Mouse (Mus musculus) liver, embryonic 14.5 days (tissue): Measurements from ENCODE around the gene Trim29.

Experiments used
- CTCF ChIP-seq: IDR thresholded peaks from 2 replicates; pipeline ENCODE4 v1.5.1; 2016; ENCODE audit warnings: antibody characterized with exemption, low read depth, control low read depth
- EP300 ChIP-seq: IDR thresholded peaks from 2 replicates; pipeline ENCODE4 v1.6.1; 2016; ENCODE audit warnings: antibody characterized with exemption, low read depth

GRCm38 (mm10) chr9:43286870-43287269 is 23.8 kb upstream of the Trim29 start:
- TF ChIP-seq CTCF: peak; percentile 94
- no peak for TF ChIP-seq EP300
